Mouse (Mus musculus) heart, adult 18-20 months (tissue): ENCODE results near the gene Noxred1. TPM values are rescaled to one million over a fixed set of nuclear protein-coding genes. Genes with fewer than 3 reads are reported as not detected.
"Not testable (repeated sequence)": the region's sequence is repeated elsewhere in the genome, so short reads cannot be mapped to it uniquely, and the experiment has no call there.

Experiments
- DNase-seq, 2 experiments: peaks; one replicate each; pipeline ENCODE4 v3.0.0; 2021 to 2022; ENCODE audit warnings: mixed read lengths in 1 of 2
- microRNA-seq, 2 experiments: library from miRNA; unstranded; fragments of <30 nt; microRNA quantifications; one replicate each; pipeline ENCODE4 v1.2.0; 2022
- total RNA-seq, 2 experiments: library from RNA; stranded (reverse); gene quantifications; 2 replicates each; pipeline ENCODE4 v1.2.3; 2021

Noxred1 gene
- total RNA-seq, 2 experiments from 2014 or later, result 0.46 to 0.69 TPM

DNA sequence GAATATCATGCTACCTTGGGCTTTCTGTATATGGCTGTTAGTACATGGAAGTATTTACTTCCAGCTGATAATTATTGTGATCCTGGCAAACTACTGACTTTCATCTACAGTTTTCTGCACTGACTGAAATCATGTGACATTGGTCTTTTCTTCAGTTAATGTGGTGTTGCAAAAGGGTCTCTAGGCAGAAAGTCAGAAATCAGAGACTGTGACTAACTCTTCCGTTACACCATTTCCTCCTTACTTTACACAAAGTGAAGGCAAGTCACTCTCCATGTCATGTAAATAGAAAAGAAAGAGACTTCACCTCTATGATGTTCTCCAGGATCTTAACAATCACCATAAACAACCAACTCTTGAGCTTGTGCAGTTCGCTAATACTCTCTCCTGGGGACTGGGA lies 8.9 kb downstream of the Noxred1 start:
- no peak for DNase-seq

GRCm38 (mm10) chr12:87226801-87227200 lies 11.7 kb downstream of the Noxred1 start:
- DNase-seq, result no peak

GRCm38 (mm10) chr12:87224950-87225349 lies 13.6 kb downstream of the Noxred1 start:
- no peak for DNase-seq

GRCm38 (mm10) chr12:87219362-87219761 lies 19.2 kb downstream of the Noxred1 start:
- no peak for DNase-seq

GRCm38 (mm10) chr12:87217596-87217995 lies 20.9 kb downstream of the Noxred1 start:
- no peak for DNase-seq

DNA sequence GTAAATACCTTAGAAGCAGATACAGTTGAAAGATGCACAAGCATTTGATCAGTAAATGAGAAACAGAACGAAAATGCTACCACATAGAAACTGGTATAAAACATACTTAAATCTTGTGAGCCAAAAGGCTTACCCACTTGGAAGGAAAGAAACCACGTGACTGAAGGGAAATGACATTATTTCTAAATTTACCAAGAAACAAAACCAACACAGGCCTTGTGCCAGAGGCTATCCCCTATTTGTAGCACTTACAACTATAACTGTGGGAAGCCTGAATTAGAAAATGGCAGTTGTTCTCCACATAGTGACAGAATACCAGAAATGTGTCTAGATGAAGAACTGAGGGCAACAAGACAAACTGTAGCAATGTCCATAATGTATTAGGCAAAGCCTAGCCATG lies 22.5 kb downstream of the Noxred1 start:
- DNase-seq, result no peak

- DNase-seq, result no peak
Observed at GRCm38 (mm10) chr12:87212844-87213606, 25.5 kb downstream of the Noxred1 start.

DNA sequence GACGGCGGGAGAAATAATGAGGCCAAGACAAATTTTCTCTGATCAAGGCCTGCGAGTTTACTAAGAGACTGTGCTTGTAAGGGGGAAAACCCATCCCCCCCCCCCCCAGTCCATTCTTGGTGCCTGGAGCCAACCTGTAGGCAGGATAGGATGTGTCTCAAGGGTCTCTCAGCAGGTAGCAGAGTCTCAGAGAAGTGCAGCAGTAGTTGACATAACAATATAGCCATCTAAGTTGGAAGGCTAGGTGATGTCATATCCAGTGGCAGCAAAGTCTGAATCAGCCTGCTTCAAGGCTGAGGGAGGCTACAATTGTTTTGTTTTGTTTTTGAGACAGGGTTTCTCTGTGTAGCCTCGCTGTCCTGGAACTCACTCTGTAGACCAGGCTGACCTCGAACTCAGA lies 32.7 kb downstream of the Noxred1 start:
- not testable (repeated sequence) for DNase-seq

DNA sequence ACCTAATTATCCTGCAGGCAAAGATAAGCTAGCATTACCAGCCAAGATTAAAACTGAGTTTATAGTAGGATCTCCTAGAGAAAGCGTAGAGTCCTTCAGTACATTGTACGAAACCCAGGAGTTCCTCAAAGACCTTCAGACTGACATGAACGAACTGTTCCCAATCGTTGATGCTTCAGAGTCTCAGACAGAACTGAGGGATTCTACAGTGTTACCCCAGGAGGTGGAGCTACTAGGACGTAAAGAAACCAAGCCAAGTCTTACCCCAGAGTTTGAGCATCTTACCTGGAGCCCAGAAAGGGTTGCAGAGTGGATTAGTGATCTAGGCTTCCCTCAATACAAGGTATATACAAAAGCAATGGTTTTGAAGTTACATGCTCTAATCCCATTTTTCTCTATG lies 36.8 kb downstream of the Noxred1 start:
- DNase-seq, result no peak

DNA sequence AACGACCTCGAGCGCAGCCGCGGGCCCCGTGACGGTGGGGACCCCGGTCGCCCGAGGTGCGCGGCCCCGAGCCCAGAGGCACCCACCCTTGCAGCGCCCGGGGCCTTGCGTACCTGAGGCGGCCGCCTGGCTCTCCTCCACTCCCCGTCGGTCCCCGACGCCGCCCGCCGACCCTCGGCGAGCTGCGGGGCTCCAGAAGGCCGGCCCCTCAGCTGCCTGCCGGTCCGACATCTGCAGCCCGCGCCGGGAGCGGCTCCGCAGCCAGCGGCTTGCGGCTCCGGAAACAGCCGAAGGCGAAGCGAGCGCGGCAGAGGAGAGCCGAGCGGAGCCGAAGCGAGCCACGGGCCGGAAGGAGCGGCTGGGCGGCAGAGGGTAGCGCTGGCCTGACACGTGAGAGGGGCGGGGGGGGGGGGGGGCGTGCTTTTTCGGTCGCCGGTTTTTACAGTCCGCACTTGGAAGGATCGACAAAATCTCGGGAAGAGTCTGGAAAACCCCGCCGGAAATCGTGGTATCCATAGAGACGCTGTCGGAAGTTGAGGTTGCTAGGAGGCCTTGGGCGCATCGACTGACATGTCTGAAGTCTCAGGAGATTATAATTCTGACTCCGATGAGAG lies 38.5 kb downstream of the Noxred1 start, which contains the start of gene Tmed8:
Gene Tmed8 (minus strand): TSS at position 482 of the 614 bp plus-strand sequence.
- peak; percentile 82 to 83 for DNase-seq

DNA sequence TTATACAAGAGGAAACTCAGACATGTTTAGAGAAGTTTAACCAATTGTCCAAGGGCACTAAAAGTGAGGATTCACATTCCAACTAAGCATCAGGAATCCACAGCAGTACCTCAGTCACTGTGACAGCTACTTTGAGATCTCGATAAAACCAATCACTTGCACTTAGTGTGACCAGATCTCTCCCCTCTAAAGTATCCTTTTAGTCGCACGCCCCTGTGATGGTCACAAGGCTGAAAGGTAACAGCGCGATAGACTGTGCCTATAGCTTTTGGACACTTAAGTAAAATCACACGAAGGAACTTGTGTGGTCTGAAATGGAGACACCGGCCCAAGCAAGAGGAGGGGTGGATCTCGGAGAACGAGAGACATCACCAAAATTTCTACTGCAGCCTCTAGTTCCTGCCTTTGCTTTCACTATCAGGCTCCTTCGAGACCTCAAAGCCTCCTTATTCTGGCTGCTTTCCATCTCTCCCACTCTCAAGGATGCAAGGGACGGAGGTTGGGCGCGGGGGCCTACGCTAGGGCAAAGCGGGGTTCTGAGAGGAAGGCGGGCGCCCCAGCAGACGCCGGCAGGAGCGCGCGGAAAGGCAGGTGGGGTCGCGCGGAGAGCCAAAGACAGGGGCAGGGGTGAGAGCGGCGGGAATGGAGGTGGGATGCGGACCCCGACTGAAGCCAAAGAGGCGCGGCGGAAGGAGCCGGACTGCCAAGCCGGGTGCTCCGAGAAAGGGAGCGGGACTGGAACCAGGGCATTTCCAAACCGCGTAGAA lies 39.1 kb downstream of the Noxred1 start, which contains the start of gene Samd15:
Gene Samd15 (plus strand): TSS at position 518 of the 767 bp plus-strand sequence.
- DNase-seq, result peak; percentile 36 to 54

GRCm38 (mm10) chr12:87198792-87199191 lies 39.7 kb downstream of the Noxred1 start:
- no peak for DNase-seq

DNA sequence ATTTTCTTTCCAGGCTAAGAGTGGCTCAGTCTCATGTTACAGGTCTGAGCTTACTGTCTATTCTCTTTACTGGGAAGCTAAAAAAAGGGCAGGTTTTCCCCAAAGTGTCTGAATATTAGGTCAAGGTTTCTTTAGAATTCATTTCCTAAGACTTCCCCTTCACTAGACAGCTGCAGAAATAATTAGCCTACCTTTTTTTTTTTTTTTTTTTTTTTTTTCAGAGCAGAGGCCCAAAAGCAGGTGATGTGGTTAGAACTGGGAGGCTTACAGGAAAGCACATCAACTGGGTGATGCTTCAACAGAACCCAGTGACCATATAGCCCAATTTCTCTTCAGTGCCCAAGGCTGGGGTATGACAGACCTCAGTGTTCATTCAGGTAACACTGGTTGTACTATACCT lies 42.2 kb downstream of the Noxred1 start:
- DNase-seq, result no peak

DNA sequence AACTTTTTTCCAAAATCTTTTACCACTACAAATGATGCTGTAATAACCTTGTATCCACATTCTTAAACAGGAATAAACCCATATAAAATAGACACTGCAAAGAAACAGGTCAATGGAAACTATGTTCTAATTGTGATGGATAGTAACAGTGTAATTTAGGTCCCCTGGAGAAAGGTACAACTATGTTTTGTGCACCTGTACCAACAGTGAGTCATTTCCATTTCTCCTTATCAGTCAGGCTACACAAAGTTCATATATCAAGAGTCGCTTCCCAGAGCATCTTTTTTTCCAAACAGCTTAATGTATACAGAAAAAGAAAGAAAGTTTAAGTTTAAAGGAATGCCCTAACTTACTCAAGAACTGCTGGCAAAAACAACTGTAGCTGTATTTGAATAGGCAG lies 43.5 kb downstream of the Noxred1 start:
- no peak for DNase-seq

DNA sequence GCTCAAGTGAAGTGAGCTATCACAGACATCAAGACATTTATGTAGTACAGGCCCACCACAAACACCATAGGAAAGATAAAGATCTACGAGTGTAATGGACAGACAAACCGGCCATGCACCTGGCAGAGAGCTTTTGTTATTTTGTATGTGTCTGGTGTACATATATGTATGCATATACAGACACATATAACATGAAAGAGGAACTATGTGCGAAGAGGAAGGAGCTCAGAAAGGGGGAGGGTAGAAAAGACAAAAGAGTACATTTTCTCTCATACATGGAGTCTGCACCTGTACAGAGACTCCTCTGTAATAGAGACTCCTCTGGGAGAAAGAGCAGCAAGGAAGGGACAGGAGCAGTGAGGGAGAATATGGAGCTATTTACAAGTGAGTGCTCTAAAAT lies 45.5 kb downstream of the Noxred1 start:
- no peak for DNase-seq

- no peak for DNase-seq
Observed at GRCm38 (mm10) chr12:87177631-87178030, 60.9 kb downstream of the Noxred1 start.

GRCm38 (mm10) chr12:87175194-87175946 lies 63.2 kb downstream of the Noxred1 start:
- DNase-seq, result no peak

Small RNAs within 50 kb of the gene (microRNA-seq; reads per million reads assigned to microRNA genes)
- 0 reads per million in 2 experiments for gene Gm47293

Other genes with a start within 250 kb of the Noxred1 start
- gene Zdhhc22, start 248.3 kb downstream of the Noxred1 start, total RNA-seq, result not detected
- under 1 TPM; 0.08 to 0.12 TPM for gene Tmem63c, start 217.4 kb downstream of the Noxred1 start, total RNA-seq
- gene Ngb, start 136.2 kb downstream of the Noxred1 start, total RNA-seq, result not detected
- 10 to 100 TPM; 47.5 to 50.0 TPM for gene Gstz1, start 91.6 kb downstream of the Noxred1 start, total RNA-seq
- 1 to 10 TPM; 8.5 to 9.4 TPM for gene Pomt2, start 90.8 kb downstream of the Noxred1 start, total RNA-seq
- gene Samd15, start 39.0 kb downstream of the Noxred1 start, total RNA-seq, result under 1 TPM; 0.26 to 0.30 TPM
- gene Tmed8, start 38.3 kb downstream of the Noxred1 start, total RNA-seq, result 1 to 10 TPM; 6.4 to 6.7 TPM
- 10 to 100 TPM; 22.0 to 24.6 TPM for gene Vipas39, start 27.5 kb upstream of the Noxred1 start, total RNA-seq
- 100 to 1,000 TPM; 155 to 174 TPM for gene Ahsa1, start 27.7 kb upstream of the Noxred1 start, total RNA-seq
- gene Ism2, start 61.0 kb upstream of the Noxred1 start, total RNA-seq, result not detected
- gene Sptlc2, start 149.6 kb upstream of the Noxred1 start, total RNA-seq, result 10 to 100 TPM; 21.1 to 24.1 TPM
- gene Slirp, start 205.2 kb upstream of the Noxred1 start, total RNA-seq, result 100 to 1,000 TPM; 148 to 166 TPM
- 10 to 100 TPM in 1 of 2 experiments, 1 to 10 TPM in 1; 9.8 to 10.6 TPM for gene Alkbh1, start 205.3 kb upstream of the Noxred1 start, total RNA-seq
- 10 to 100 TPM; 43.2 to 46.5 TPM for gene Snw1, start 233.5 kb upstream of the Noxred1 start, total RNA-seq